Mouse (Mus musculus): ENCODE measurements around the gene Olfr372. TPM values are rescaled to one million over a fixed set of nuclear protein-coding genes. Genes with fewer than 3 reads are reported as not detected.
"Not testable (repeated sequence)": the region's sequence is repeated elsewhere in the genome, so short reads cannot be mapped to it uniquely, and the experiment has no call there.

Gene Olfr372
- not detected in 2 replicates for polyA plus RNA-seq (2016; fragmentation: Nextera tagmentation; extraction: Ambion mirVana)

DNA sequence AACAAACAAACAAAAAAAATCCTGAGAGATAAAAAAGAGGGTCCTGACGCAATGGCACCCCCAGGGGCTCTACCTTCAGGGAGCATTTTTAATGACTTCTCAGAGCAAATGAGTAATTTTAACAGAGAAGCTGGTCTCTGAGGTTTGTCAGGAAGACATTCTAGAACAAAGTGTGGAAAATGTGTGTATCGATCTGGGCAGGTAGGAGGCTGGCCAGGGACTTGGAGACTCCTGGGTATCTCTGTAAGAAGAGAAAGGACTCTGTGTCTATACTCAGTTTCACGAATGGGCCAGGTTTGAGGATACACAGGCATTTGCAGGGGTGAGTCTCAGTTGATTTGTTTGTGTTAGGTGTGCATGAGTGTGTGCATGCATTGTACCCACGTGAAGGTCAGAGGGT is at the start of gene Olfr372:
Gene Olfr372 (plus strand): TSS at position 301 of the 400 bp plus-strand sequence.
- not testable (repeated sequence) for H3K4me1 ChIP-seq; H3K27me3 ChIP-seq; H3K9me3 ChIP-seq; H3K27ac ChIP-seq; H3K4me3 ChIP-seq (replicated peaks); H3K36me3 ChIP-seq (replicated peaks); H3K4me2 ChIP-seq; ATAC-seq (ENCODE audit: low FRiP score); H3K9ac ChIP-seq
- 83% methylated on average over 4 of the region's 4 CpGs for WGBS

DNA sequence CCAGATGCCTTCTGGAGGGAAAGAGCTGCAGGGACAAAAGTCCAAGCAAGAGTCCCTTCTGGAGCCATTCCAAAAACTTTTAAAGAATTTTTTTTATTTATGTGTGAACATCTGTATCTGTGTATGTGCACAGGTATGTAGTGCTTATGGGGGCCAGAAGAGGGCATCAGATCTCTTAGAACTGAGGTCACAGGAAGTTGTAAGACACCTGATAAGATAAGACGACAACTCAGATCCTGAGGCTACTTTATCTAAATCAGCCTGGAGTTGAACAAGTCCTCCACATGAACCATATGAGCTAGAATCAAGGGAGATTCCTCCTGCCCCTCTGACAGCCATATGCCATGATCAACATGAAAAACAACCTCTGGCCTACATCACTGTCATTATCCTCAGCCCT is 41.6 kb upstream of the Olfr372 start:
- ATAC-seq (ENCODE audit: low FRiP score) = no peak
- H3K27me3 ChIP-seq = no peaks in the 10 kb centered on the region

DNA sequence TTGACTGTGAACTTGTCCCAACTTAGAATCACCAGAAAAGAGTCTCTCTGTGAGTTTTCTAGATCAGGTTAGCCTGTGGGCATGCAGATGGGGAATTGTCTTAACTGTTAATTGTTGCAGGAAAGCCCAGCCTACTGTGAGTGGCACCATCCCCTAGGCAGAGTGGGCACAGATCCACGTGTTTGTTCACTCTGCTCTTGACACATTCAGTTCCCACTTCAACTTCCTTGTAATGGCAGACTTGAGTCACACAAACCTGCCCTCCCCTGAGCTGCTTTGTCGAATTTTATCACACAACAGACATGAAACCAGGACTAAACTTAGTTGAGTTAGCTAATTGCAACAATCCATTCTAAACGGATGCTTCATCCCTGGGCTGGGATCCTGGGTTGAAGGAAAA is 40.8 kb upstream of the Olfr372 start:
- Histone ChIP-seq H3K9ac (no peak overlapping the region), H3K27ac (no peak overlapping the region), H3K36me3 (replicated peaks) (no peaks in the 10 kb centered on the region), H3K4me1 (no peaks in the 10 kb centered on the region), H3K9me3 (no peaks in the 10 kb centered on the region), H3K4me2 (no peak overlapping the region), H3K4me3 (replicated peaks) (no peak overlapping the region), H3K27me3 (no peaks in the 10 kb centered on the region)
- WGBS = 70% methylated on average over 3 of the region's 3 CpGs
- ATAC-seq (ENCODE audit: low FRiP score) = no peak

More for the DNA sequence above, 41.6 kb upstream of the Olfr372 start:
- Histone ChIP-seq H3K36me3 (replicated peaks) (no peaks in the 10 kb centered on the region), H3K9me3 (no peaks in the 10 kb centered on the region), H3K4me2 (no peak overlapping the region), H3K4me3 (replicated peaks) (no peak overlapping the region), H3K9ac (no peak overlapping the region), H3K4me1 (no peaks in the 10 kb centered on the region), H3K27ac (no peak overlapping the region)
- WGBS = 82% methylated on average over 1 of the region's 1 CpGs

DNA sequence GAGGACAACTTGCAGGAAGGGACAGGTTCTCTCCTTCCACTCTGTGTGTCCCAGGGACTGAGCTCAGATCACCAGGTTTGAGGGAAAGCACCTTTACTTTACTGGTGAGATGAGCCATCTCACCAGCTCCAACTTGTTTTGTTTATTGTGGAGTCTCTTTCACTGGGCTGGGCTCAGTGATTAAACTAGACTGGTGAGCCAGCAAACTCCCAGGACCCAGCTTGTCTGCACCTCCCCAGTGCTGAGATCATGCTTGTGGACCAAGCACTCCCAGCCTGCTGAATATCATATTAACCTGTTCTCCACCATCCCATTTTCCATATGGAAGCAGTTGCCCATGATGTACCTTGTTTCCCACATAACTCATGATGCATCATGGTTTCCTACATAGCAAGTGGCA is 38.1 kb upstream of the Olfr372 start:
- no peak for ATAC-seq (ENCODE audit: low FRiP score)
- Histone ChIP-seq H3K4me1 (no peaks in the 10 kb centered on the region), H3K27ac (no peak overlapping the region), H3K4me2 (no peak overlapping the region), H3K27me3 (no peaks in the 10 kb centered on the region), H3K36me3 (replicated peaks) (no peaks in the 10 kb centered on the region), H3K9me3 (no peaks in the 10 kb centered on the region), H3K4me3 (replicated peaks) (no peak overlapping the region), H3K9ac (no peak overlapping the region)

DNA sequence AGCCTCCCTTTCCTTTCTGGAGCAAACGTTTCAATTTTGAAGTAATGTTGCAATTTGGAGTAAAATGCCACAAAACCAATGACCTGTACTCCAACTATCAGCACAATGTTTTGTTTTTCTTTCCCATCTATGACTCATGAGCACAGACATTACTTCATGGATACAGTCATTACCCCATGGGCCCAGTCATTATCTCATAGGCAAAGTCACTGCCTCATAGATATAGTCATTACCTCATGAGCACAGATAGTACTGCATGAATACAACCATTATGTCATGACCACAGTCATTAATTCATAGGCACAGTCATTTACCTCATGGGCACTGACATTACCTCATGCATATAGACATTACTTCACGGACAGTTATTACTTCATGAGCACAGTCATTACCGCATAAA is 35.1 kb upstream of the Olfr372 start:
- Histone ChIP-seq H3K27me3 (no peaks in the 10 kb centered on the region), H3K9ac (no peak overlapping the region), H3K4me3 (replicated peaks) (no peak overlapping the region), H3K4me1 (no peaks in the 10 kb centered on the region), H3K4me2 (no peak overlapping the region), H3K9me3 (no peaks in the 10 kb centered on the region), H3K36me3 (replicated peaks) (no peaks in the 10 kb centered on the region), H3K27ac (no peak overlapping the region)
- WGBS = 86% methylated on average over 3 of the region's 3 CpGs
- ATAC-seq (ENCODE audit: low FRiP score) = no peak

DNA sequence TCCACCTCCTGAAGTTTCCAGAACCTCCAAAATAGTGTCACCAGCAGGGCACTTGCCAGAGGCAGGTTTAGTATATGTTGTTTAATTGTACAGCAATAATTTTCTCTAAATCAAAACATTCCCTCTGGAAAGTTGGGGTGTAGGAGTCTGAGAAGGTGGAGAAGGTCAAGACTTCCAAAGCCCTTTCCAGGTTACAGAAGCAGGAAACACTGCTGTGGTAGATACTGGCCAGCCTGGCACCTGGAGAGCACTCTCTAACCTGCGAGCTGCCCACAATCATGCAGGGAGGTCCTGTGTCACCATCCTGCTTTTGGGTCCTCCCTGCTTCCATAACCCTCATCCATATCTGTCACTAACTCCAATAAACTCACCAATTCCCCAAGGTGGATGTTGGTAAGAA is 34.3 kb upstream of the Olfr372 start:
- WGBS = 88% methylated on average over 1 of the region's 1 CpGs
- no peaks in the 10 kb centered on the region for H3K4me1 ChIP-seq

DNA sequence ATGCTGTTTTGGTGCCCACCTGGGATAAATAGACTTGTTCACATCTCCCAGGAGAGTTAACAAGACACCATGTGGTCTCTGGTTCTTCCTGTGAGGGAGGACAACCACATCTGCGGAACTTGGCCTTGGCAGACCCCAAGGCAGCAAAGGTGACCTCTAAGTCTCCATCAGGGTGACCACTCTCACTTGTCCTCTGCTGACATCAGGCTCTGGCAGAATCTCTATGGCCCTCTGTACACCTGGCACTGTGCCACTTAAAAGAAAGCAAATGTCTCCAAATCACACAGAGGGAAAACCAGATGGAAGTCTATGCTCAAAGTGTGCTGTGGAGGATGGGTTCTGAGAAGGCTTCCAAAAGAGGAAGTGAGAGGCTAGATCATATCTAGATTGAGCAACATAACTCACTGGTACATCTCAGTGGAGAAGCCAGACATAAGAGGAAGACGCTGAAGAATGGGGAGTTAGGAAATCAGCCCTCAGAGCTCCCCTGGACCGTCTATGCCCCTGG is 32.8 kb upstream of the Olfr372 start:
- Histone ChIP-seq H3K27ac (no peak overlapping the region), H3K4me2 (no peak overlapping the region), H3K9ac (no peak overlapping the region), H3K27me3 (no peaks in the 10 kb centered on the region), H3K4me3 (replicated peaks) (no peak overlapping the region), H3K4me1 (no peaks in the 10 kb centered on the region), H3K9me3 (no peaks in the 10 kb centered on the region), H3K36me3 (replicated peaks) (no peaks in the 10 kb centered on the region)
- 72% methylated on average over 3 of the region's 3 CpGs for WGBS
- ATAC-seq (ENCODE audit: low FRiP score) = no peak

More for the DNA sequence above, 34.3 kb upstream of the Olfr372 start:
- H3K4me2 ChIP-seq = no peak overlapping the region
- no peak overlapping the region for H3K27ac ChIP-seq
- H3K9me3 ChIP-seq = no peaks in the 10 kb centered on the region
- H3K36me3 ChIP-seq (replicated peaks) = no peaks in the 10 kb centered on the region
- no peak overlapping the region for H3K4me3 ChIP-seq (replicated peaks)
- no peak overlapping the region for H3K9ac ChIP-seq
- H3K27me3 ChIP-seq = no peaks in the 10 kb centered on the region
- ATAC-seq (ENCODE audit: low FRiP score) = no peak

DNA sequence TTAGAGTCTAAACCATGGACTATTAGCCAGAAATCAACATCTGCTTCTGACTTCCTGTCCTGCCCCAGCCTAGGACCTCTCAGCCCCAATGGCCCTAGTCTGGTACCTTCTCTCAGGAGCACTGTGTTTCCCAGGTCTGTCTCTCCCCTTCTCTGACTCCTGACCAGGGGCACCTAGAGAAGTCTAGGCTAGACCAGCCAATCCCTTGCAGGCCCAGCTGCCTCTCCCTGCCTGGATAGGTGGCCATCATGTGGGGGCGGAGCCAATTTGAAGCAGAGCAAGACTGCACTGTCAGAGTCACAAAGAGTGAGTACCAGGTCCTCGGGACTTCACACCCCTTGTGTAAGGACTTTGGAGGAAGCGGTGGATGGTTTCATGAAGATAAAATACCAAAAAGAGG is 31.5 kb upstream of the Olfr372 start, which contains the start of gene Cyp4f18:
Gene Cyp4f18 (minus strand): TSS at position 154 of the 400 bp plus-strand sequence.
- Histone ChIP-seq H3K9me3 (no peaks in the 10 kb centered on the region), H3K27me3 (no peaks in the 10 kb centered on the region), H3K4me1 (no peaks in the 10 kb centered on the region), H3K36me3 (replicated peaks) (no peaks in the 10 kb centered on the region), H3K4me3 (replicated peaks) (no peak within 1 kb of the TSS), H3K4me2 (no peak within 1 kb of the TSS), H3K9ac (no peak within 1 kb of the TSS), H3K27ac (no peak within 1 kb of the TSS)
- 74% methylated on average over 3 of the region's 3 CpGs for WGBS
- ATAC-seq (ENCODE audit: low FRiP score) = no peak

DNA sequence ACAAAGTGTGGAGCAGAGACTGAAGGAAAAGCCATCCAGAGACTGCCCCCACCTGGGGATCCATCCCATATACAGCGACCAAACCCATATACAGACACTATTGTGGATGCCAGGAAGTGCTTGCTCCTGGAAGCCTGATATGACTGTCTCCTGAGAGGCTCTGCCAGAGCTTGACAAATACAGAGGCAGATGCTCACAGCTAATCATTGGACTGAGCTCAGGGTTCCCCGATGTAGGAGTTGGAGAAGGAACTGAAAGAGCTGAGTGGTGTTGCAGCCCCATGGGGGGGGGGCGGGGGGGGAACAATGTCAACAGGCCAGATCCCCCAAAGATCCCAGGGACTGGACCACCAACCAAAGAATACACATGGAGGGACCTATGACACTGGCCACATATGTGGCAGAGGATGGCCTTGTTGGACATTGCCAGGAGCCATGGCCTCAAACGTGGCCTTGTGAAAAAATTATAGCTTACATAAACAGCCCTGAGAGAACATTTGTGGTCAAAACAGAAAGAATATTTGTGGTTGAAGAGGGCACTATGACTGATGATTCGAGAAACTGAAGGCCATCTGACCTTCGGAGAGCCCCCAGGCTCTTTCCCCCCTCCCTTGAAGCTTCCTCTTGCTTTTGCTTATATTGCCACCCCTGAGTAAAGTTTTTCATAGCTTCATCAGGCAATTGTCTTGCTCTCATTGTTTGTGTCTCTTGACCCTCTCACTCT is 27.4 kb upstream of the Olfr372 start:
- H3K4me1 ChIP-seq; H3K27me3 ChIP-seq; H3K9ac ChIP-seq; H3K4me3 ChIP-seq (replicated peaks); H3K36me3 ChIP-seq (replicated peaks); H3K4me2 ChIP-seq; H3K9me3 ChIP-seq; H3K27ac ChIP-seq; ATAC-seq (ENCODE audit: low FRiP score): not testable (repeated sequence)
- 74% methylated on average over 6 of the region's 6 CpGs for WGBS

DNA sequence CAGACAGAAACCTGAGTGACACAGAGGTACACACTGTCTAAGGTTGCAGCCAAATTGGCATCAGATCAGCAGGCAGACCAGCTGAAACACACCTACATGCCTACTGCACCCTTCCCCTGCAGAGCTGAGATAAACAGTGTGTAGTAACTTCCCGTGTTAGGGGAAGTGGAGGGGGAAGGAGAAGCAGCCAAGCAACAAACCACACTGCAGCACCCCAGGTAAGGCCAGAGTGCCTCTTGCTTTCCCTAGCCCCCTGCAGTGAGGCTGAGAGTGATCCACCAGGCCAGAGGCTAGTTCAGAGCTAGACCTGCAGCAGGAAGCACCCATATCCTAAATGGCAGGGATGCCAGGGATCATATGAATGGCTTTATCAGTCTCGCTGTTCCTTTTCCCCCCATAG is 23.7 kb upstream of the Olfr372 start:
- not testable (repeated sequence) for H3K27ac ChIP-seq; H3K4me3 ChIP-seq (replicated peaks); H3K36me3 ChIP-seq (replicated peaks); H3K4me2 ChIP-seq; H3K9me3 ChIP-seq; H3K4me1 ChIP-seq; H3K27me3 ChIP-seq; ATAC-seq (ENCODE audit: low FRiP score); H3K9ac ChIP-seq
- 77% methylated on average over 2 of the region's 2 CpGs for WGBS

DNA sequence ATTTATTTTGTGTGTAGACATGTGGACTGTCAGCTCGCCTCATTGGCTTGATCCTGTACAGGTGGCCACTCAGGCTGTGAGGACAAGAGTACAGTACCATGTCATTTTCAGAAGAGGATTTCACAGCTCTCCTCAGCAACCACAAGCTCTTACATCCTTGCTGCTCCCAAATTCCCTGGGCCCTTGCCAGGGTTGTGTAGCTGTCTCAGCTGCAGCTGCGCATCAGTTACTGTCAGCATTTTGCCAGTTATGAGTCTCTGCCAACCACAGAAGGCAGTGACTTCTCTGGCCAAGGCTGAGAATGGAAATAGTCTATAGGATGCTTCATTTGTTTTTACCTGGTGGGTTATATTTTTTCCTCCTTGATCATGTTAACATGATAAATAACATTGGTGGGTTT is 22.9 kb upstream of the Olfr372 start:
- H3K36me3 ChIP-seq (replicated peaks) = no peaks in the 10 kb centered on the region
- no peaks in the 10 kb centered on the region for H3K9me3 ChIP-seq
- no peak for ATAC-seq (ENCODE audit: low FRiP score)
- no peak overlapping the region for H3K27ac ChIP-seq
- H3K9ac ChIP-seq = no peak overlapping the region
- 86% methylated on average over 2 of the region's 2 CpGs for WGBS
- H3K4me3 ChIP-seq (replicated peaks) = no peak overlapping the region
- H3K4me1 ChIP-seq = no peaks in the 10 kb centered on the region
- no peak overlapping the region for H3K4me2 ChIP-seq
- H3K27me3 ChIP-seq = no peaks in the 10 kb centered on the region

DNA sequence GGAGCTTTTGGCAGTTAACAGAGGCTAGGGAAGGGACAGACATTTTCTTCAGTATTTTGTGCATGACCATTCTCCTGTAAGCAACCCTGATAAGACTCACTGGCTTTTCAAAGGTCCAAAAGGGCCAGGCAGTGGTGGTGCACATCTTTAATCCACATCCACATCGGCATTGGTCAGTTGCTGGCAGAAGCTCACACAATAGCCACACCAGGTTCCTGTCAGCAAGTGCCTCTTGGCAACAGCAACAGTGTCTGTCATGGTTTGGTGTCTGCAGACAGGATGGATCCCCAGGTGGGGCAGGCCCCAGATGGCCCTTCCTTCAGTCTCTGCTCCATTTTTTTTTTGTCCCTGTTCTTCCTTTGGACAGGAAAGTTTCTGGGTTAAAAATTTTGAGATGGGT is 22.0 kb upstream of the Olfr372 start:
- WGBS = 79% methylated on average over 1 of the region's 1 CpGs
- not testable (repeated sequence) for H3K36me3 ChIP-seq (replicated peaks); ATAC-seq (ENCODE audit: low FRiP score); H3K9ac ChIP-seq; H3K27ac ChIP-seq; H3K27me3 ChIP-seq; H3K9me3 ChIP-seq; H3K4me2 ChIP-seq; H3K4me1 ChIP-seq; H3K4me3 ChIP-seq (replicated peaks)

DNA sequence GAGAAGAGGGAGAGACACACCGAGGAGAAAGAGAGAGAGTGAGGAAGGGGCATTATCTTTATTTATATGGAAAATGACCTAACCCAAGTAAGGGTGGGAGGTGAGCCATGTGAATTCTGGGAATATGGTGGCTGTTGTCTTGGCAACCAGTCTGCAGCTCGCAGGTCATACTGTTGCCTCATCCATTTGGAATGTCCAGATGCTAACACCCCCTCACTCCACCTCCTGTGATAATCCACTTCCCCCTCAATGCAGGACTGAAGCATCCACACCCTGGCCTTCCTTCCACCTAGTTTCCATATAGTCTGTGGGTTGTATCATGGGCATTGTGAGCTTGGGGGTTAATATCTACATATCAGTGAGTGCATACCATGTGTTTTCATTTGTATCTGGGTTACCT is 21.2 kb upstream of the Olfr372 start:
- 65% methylated on average over 2 of the region's 2 CpGs for WGBS
- H3K27me3 ChIP-seq = no peaks in the 10 kb centered on the region
- H3K27ac ChIP-seq = no peak overlapping the region
- ATAC-seq (ENCODE audit: low FRiP score) = no peak
- H3K36me3 ChIP-seq (replicated peaks) = no peaks in the 10 kb centered on the region
- H3K4me1 ChIP-seq = no peaks in the 10 kb centered on the region
- H3K4me2 ChIP-seq = no peak overlapping the region
- no peak overlapping the region for H3K9ac ChIP-seq
- H3K4me3 ChIP-seq (replicated peaks) = no peak overlapping the region
- H3K9me3 ChIP-seq = no peaks in the 10 kb centered on the region
